9 mouse cellular contexts compared by ENCODE assay signal in the genomic region with DNA sequence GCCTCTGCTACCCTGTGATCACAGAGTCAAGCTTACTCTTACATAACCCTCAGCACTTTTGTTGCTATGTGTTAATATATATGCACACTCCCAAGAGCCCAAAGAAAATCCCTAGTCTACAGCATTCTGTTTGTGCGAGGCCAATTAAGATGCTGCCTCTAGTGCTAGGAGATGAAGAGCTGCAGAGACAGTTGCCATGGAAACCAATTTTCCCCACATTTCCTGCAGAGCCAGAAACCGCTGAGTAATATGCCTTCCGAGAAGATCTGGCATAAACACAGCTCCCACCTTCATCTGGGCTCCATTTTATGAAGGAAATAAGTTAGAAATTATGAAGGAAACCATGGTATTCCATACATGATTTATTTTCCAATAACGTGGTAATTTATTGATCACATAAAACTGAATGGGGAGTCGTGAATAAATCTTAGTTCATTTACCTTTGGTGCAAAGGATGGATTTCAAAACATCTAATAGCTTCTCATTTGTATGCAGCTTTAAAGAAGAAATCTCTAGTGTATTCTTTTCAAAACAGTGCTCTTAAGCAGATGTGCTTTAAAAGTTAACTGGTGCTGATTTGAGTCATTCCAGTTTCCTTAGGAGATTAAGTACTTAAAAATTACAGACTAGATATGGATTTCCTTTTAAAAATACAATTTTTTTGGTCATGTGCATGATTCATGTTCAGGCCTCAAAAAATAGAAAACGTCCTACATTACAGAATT. TPM values are rescaled to one million over a fixed set of nuclear protein-coding genes. Genes with fewer than 3 reads are reported as not detected.
DNase-seq lines count a peak whose midpoint lies in the region; ATAC-seq lines count a peak whose summit lies in the region.
"Had no signal": no experiment of that assay in that cellular context is flagged by ENCODE, and none has a peak within 500 bp of the region (broad histone marks: within the 10 kb centered on the region; RNA-seq: fewer than 3 reads in every experiment).

No protein-coding gene starts in this region.

- intact Hi-C loops in left cerebral cortex, postnatal 36 days (cut with DNase I): loop anchor here (10.0 kb wide), 1 partner anchor 99 kb away; the partner anchor contains the start of gene Herc3

- H3K4me2 ChIP-seq in neural tube, embryonic 11.5 days (ENCODE audit: low read depth): no peak overlapping the region

- no peaks in the 10 kb centered on the region for H3K36me3 ChIP-seq in neural tube, embryonic 11.5 days (ENCODE audit: control insufficient read depth, insufficient read depth, low read length)

- peak; percentile 86 for ATAC-seq in neural tube, embryonic 11.5 days (ENCODE audit: insufficient read depth, low FRiP score, low TSS enrichment)

- no peak overlapping the region for H3K9ac ChIP-seq in neural tube, embryonic 11.5 days (ENCODE audit: low read length)

- H3K27ac ChIP-seq in neural tube, embryonic 11.5 days (ENCODE audit: low read depth, low read length): no peak overlapping the region
- H3K27ac ChIP-seq: macrophage had no signal

- peaks cover 5% of the 10 kb centered on the region; the same call in 1 of the 2 replicates for H3K4me1 ChIP-seq in neural tube, embryonic 11.5 days (ENCODE audit: control insufficient read depth, insufficient read depth, low read length)

- DNase-seq in neural tube, embryonic 11.5 days (ENCODE audit: low spot score): peak; percentile 60
- no peak for DNase-seq in neural tube, embryonic 10.5 days (ENCODE audit: extremely low spot score, low spot score)
- peak; percentile 48 to 73 for DNase-seq in frontal cortex, postnatal 14 days (ENCODE audit: low spot score in 2 of 2)
- peak; percentile 69 to 75 for DNase-seq in left cerebral cortex, postnatal 36 days (ENCODE audit: low spot score in 2 of 2)
- peak; percentile 28 for DNase-seq in right cerebral cortex, postnatal 4 days
- no peak for DNase-seq in lung, postnatal 14 days
- no peak for DNase-seq in urinary bladder, postnatal 4 days (ENCODE audit: low spot score in 2 of 2)
- DNase-seq in liver: no peak

- WGBS in neural tube, embryonic 11.5 days: 48% methylated on average over 6 of the region's 6 CpGs

- H3K4me3 ChIP-seq in neural tube, embryonic 11.5 days (ENCODE audit: low read depth, low read length): no peak overlapping the region

- H3K27me3 ChIP-seq in neural tube, embryonic 11.5 days (ENCODE audit: control insufficient read depth, insufficient read depth, low read length): no peaks in the 10 kb centered on the region

- H3K9me3 ChIP-seq in neural tube, embryonic 11.5 days (ENCODE audit: control insufficient read depth, low read length): no peaks in the 10 kb centered on the region

RNA-seq across cellular contexts. Expression of gene Nap1l5, which starts 26.5 kb away (rescaled TPM):
- polyA plus RNA-seq in neural tube, embryonic 11.5 days (2014; fragmentation: Nextera tagmentation; extraction: Ambion mirVana): 27.5 and 30.7 TPM in 2 replicates
- total RNA-seq in left cerebral cortex, postnatal 36 days (2021): 100 to 1,000 TPM; 302 to 341 TPM
- polyA plus RNA-seq: macrophage had no signal

Comparison
In these comparisons a context has a peak if more than half of its experiments do, and no peak if none do; other contexts are left out.
1. DNase-seq: peak in neural tube, embryonic 11.5 days (single experiment), frontal cortex, postnatal 14 days (2 of 2), left cerebral cortex, postnatal 36 days (2 of 2) and right cerebral cortex, postnatal 4 days (single experiment); none in neural tube, embryonic 10.5 days (single experiment), lung, postnatal 14 days (single experiment), urinary bladder, postnatal 4 days (0 of 2) and liver (single experiment).